Mouse (Mus musculus) liver, embryonic 14.5 days (tissue): ENCODE data around the gene Alg9. TPM values are rescaled to one million over a fixed set of nuclear protein-coding genes. Genes with fewer than 3 reads are reported as not detected.

Experiments used
- ATAC-seq: fragments of 200-750 bp; cut with Nextera tagmentation; 2 replicates; pipeline ENCODE4 v1.8.0; 2017; ENCODE audit warnings: moderate number of reproducible peaks, mild to moderate bottlenecking, moderate library complexity; ENCODE audit not compliant: insufficient read depth
- DNase-seq, 3 experiments: peaks; one replicate each; pipeline ENCODE4 v3.0.0-alpha.2; 2012 to 2013; ENCODE audit warnings: low read depth in 3 of 3, low spot score in 3 of 3
- H3K27ac ChIP-seq: fragments of 300-500 bp; sonication (generic); 2 replicates; pipeline ENCODE4 v1.5.1; 2014; ENCODE audit warnings: moderate library complexity, mild to moderate bottlenecking, control low read depth, inconsistent platforms
- H3K27me3 ChIP-seq: fragments of 300-500 bp; sonication (generic); 2 replicates; pipeline ENCODE4 v1.6.1; 2014; ENCODE audit warnings: mild to moderate bottlenecking, low read length, moderate library complexity; ENCODE audit not compliant: control insufficient read depth, insufficient read depth
- H3K36me3 ChIP-seq: fragments of 300-500 bp; sonication (generic); replicated peaks from 2 replicates; pipeline ENCODE4 v1.6.1; 2014; ENCODE audit warnings: low read depth; ENCODE audit not compliant: control insufficient read depth, insufficient read depth
- H3K4me1 ChIP-seq, 2 experiments: fragments of 200-500 bp in 1 of 2; fragments of 300-500 bp in 1 of 2; sonication (generic) in 1 of 2; replicated peaks; 2 replicates each; pipeline ENCODE4 v1.6.1; 2012 to 2014; ENCODE audit warnings: antibody characterized with exemption in 1 of 2, inconsistent platforms in 1 of 2, low read length in 1 of 2; ENCODE audit not compliant: control insufficient read depth in 2 of 2, insufficient read depth in 2 of 2
- H3K4me2 ChIP-seq: fragments of 300-500 bp; sonication (generic); 2 replicates; pipeline ENCODE4 v1.6.1; 2014; ENCODE audit warnings: low read depth, mild to moderate bottlenecking, control low read depth, moderate library complexity
- H3K4me3 ChIP-seq, 2 experiments: fragments of 200-500 bp in 1 of 2; fragments of 300-500 bp in 1 of 2; sonication (generic) in 1 of 2; 2 replicates each; pipeline ENCODE4 v1.5.1; 2012 to 2014; ENCODE audit warnings: low read depth in 2 of 2, low read length in 2 of 2, mild to moderate bottlenecking in 2 of 2, control low read depth in 1 of 2, inconsistent platforms in 1 of 2, moderate library complexity in 1 of 2; ENCODE audit not compliant: insufficient read depth in 1 of 2
- H3K9ac ChIP-seq: fragments of 300-500 bp; sonication (generic); replicated peaks from 2 replicates; pipeline ENCODE4 v1.6.1; 2014; ENCODE audit warnings: mild to moderate bottlenecking, control low read depth, moderate library complexity
- H3K9me3 ChIP-seq: fragments of 300-500 bp; sonication (generic); 2 replicates; pipeline ENCODE4 v1.6.1; 2016; ENCODE audit warnings: low read length, mixed read lengths; ENCODE audit not compliant: control insufficient read depth
- CTCF ChIP-seq: IDR thresholded peaks from 2 replicates; pipeline ENCODE4 v1.5.1; 2016; ENCODE audit warnings: antibody characterized with exemption, low read depth, control low read depth
- EP300 ChIP-seq: IDR thresholded peaks from 2 replicates; pipeline ENCODE4 v1.6.1; 2016; ENCODE audit warnings: antibody characterized with exemption, low read depth
- WGBS: fragments of 180-500 bp; shearing (Covaris S2); extraction: QIAGEN DNeasy Blood & Tissue Kit; methylation state at CpG from one replicate; pipeline ENCODE4 v1.1.7; 2014; ENCODE audit not compliant: insufficient replicate concordance; 5-methylcytosine and 5-hydroxymethylcytosine counted together
- polyA plus RNA-seq, 2 experiments: library from polyadenylated mRNA; depleted of rRNA in 1 of 2; stranded (reverse) in 1 of 2; unstranded in 1 of 2; fragments of >200 nt; fragmentation: Nextera tagmentation in 1 of 2; extraction: Ambion mirVana in 1 of 2; gene quantifications; 2 replicates each; pipeline versions ENCODE4 v1.2.1 to v1.2.3; 2012 to 2014

Alg9 gene
- polyA plus RNA-seq, 2 experiments = 10.1 to 12.7 TPM

DNA sequence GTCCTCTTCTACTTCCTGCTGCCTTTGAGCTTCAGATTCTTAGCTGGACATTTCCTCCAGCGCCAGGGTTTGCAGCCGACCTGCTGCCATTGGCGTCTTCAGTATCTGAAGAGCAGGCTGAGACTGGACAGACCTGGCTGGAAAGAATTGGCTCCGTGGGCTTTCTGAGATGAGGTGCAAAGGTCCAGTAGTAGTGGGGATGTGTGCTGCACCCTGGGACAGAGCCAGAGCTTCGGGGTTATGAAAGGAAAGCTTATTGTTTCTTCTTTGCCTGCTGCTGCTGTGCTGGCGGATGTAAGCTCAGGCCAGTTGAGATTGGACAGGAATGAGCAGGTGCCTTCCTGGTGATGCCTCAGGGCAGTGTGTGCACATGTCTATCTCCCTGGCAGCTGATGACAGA lies 99.2 kb downstream of the Alg9 start:
- no peaks in the 10 kb centered on the region for H3K27me3 ChIP-seq
- ATAC-seq (no peak), DNase-seq (no peak)
- H3K9ac ChIP-seq = no peak overlapping the region
- no peaks in the 10 kb centered on the region for H3K4me1 ChIP-seq
- TF ChIP-seq EP300 = no peak
- no peak for TF ChIP-seq CTCF
- H3K4me3 ChIP-seq = no peak overlapping the region
- no peak overlapping the region for H3K4me2 ChIP-seq
- no peaks in the 10 kb centered on the region for H3K9me3 ChIP-seq
- 90% methylated on average over 6 of the region's 6 CpGs for WGBS
- peaks cover 82% of the 10 kb centered on the region for H3K36me3 ChIP-seq
- H3K27ac ChIP-seq = no peak overlapping the region

DNA sequence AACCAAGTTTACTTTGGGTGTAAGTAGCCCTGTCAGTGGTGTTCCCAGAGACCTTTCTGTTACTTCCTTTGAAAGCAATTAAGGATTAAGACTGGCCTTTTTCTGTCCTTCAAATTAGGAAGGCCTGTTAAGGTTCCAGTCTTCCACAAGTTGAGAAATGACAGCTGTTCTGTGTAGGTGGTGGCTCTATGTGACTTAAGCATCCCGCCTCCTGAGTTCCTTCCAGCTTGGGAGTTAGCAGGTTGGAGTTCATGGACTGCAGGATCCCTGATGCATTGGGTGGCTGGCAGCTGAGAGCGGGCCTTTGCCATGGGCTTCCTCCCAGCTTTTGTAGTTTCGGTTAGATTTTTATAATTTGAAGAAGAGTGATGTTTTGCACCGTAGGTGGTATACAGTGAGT lies 100.7 kb downstream of the Alg9 start:
- H3K36me3 ChIP-seq = peaks cover 83% of the 10 kb centered on the region

DNA sequence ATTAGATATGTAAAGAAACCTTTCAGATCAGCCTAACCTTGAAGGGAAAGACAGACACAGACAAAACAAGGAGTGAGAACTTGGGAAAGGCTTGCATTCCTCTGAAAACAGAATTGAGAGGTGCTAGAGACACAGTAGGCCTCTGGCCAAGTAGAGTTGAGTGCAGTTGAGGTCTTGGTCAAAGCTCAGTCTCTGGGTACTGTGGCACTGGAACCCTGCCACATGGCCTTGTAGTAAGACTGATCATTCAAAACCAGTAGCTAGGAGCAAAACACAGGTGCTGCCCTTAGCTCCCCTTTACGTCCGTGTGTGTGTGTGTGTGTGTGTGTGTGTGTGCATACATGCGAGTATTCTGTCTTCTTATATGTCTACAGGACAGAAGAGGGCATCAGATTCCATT lies 101.5 kb downstream of the Alg9 start:
- Histone ChIP-seq H3K36me3 (peaks cover 80% of the 10 kb centered on the region), H3K9ac (no peak overlapping the region), H3K27ac (no peak overlapping the region), H3K4me1 (no peaks in the 10 kb centered on the region), H3K4me2 (no peak overlapping the region), H3K9me3 (no peaks in the 10 kb centered on the region), H3K4me3 (no peak overlapping the region), H3K27me3 (no peaks in the 10 kb centered on the region)
- TF ChIP-seq CTCF (no peak), EP300 (no peak)
- DNase-seq (no peak), ATAC-seq (no peak)
- WGBS = 82% methylated on average over 3 of the region's 3 CpGs

More for the DNA sequence above, 100.7 kb downstream of the Alg9 start:
- Histone ChIP-seq H3K27me3 (no peaks in the 10 kb centered on the region), H3K9me3 (no peaks in the 10 kb centered on the region), H3K4me3 (no peak overlapping the region), H3K4me2 (no peak overlapping the region), H3K9ac (no peak overlapping the region), H3K4me1 (no peaks in the 10 kb centered on the region), H3K27ac (no peak overlapping the region)
- 92% methylated on average over 4 of the region's 4 CpGs for WGBS
- DNase-seq = no peak
- TF ChIP-seq EP300 (no peak), CTCF (no peak)
- ATAC-seq = no peak

DNA sequence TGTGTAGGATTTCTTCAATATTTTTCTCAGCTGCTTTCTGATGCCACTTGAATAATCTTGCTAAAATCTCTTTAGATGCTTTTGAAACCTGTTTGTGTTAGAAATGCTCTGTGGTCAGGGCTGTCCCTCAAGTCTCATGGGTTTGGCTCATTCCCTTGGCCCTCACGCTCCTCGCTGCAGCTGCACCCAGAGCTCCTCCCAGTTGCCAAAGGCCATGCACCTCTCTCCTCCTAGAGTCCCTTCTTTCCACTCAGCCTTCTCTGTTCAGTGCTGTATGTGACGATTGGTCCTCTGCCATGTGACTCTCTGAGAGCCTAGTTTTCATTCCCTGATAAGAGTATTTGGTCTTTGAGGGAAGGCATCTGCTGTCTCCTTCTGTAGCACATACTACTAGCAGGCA lies 102.6 kb downstream of the Alg9 start:
- DNase-seq = no peak
- no peak for TF ChIP-seq CTCF
- TF ChIP-seq EP300 = no peak

DNA sequence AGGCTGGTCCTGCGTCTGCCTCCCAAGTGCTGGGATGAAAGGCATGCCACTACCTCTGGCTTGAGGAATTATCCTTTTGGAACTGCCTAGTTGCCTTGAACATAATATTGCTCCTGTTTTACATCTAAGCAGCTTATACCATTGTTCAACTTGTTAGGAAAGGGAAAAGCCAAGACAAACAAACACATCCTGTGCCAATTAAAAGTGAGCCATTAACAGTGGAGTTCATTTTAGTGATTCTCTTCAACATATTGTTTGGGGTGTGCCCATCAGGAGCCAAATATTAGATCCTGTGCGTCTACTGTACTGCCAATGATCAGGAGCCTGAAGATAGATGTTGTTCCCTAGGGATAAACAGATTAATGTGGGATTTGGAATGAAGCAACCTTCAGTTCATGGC lies 107.4 kb downstream of the Alg9 start:
- H3K27me3 ChIP-seq = no peaks in the 10 kb centered on the region
- H3K4me2 ChIP-seq = no peak overlapping the region
- no peaks in the 10 kb centered on the region for H3K4me1 ChIP-seq
- H3K9me3 ChIP-seq = no peaks in the 10 kb centered on the region
- WGBS = 85% methylated on average over 2 of the region's 2 CpGs
- TF ChIP-seq EP300 (no peak), CTCF (no peak)
- H3K36me3 ChIP-seq = peaks cover 50% of the 10 kb centered on the region
- H3K27ac ChIP-seq = no peak overlapping the region
- ATAC-seq (no peak), DNase-seq (no peak)
- H3K9ac ChIP-seq = no peak overlapping the region
- H3K4me3 ChIP-seq = no peak overlapping the region

More for the DNA sequence above, 102.6 kb downstream of the Alg9 start:
- no peak overlapping the region for H3K4me2 ChIP-seq
- H3K27ac ChIP-seq = no peak overlapping the region
- no peak overlapping the region for H3K4me3 ChIP-seq
- no peak for ATAC-seq
- H3K9ac ChIP-seq = no peak overlapping the region
- H3K36me3 ChIP-seq = peaks cover 83% of the 10 kb centered on the region
- 78% methylated on average over 3 of the region's 3 CpGs for WGBS
- no peaks in the 10 kb centered on the region for H3K9me3 ChIP-seq
- no peaks in the 10 kb centered on the region for H3K4me1 ChIP-seq
- H3K27me3 ChIP-seq = no peaks in the 10 kb centered on the region

DNA sequence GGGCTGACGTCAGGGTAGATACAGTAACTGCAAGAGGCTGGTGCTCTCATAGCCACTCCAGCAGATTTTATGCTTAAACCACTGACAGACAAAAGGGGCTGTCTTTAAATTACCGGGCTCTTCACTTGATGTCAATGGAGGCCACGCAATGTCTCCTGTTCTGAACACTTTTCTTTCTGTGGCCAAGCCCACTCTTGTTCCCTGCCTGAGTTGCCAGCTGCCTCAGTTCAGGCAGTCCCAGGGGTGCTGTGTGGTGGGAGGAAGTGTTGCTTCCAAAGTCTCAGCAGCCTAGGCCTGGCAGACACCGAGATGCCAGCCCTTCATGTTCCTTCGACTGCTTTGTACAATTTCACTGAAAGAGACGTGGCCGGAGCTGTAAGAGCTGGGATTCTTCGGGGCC lies 109.3 kb downstream of the Alg9 start:
- Histone ChIP-seq H3K9ac (no peak overlapping the region), H3K4me2 (no peak overlapping the region), H3K9me3 (no peaks in the 10 kb centered on the region), H3K36me3 (peaks cover 31% of the 10 kb centered on the region), H3K27me3 (no peaks in the 10 kb centered on the region), H3K27ac (no peak overlapping the region), H3K4me1 (no peaks in the 10 kb centered on the region), H3K4me3 (no peak overlapping the region)
- TF ChIP-seq EP300 = no peak
- TF ChIP-seq CTCF = no peak
- DNase-seq (no peak), ATAC-seq (no peak)
- 86% methylated on average over 8 of the region's 8 CpGs for WGBS
